Mouse (Mus musculus) limb, embryonic 11.5 days (tissue): Measurements from ENCODE around the gene L3mbtl2. TPM values are rescaled to one million over a fixed set of nuclear protein-coding genes. Genes with fewer than 3 reads are reported as not detected.

Experiments used
- ATAC-seq: fragments of 200-750 bp; cut with Nextera tagmentation; 2 replicates; pipeline ENCODE4 v1.8.0; 2017; ENCODE audit warnings: low read depth; ENCODE audit not compliant: insufficient number of reproducible peaks, low FRiP score, low TSS enrichment
- DNase-seq: peaks from one replicate; pipeline ENCODE4 v3.0.0-alpha.2; 2015; ENCODE audit warnings: low spot score
- H3K27ac ChIP-seq: fragments of 300-500 bp; sonication (generic); replicated peaks from 2 replicates; pipeline ENCODE4 v1.5.1; 2014; ENCODE audit warnings: low read depth, mild to moderate bottlenecking, low read length
- H3K27me3 ChIP-seq: fragments of 300-500 bp; sonication (generic); 2 replicates; pipeline ENCODE4 v1.6.1; 2014; ENCODE audit warnings: mild to moderate bottlenecking, low read length, mixed read lengths; ENCODE audit not compliant: control insufficient read depth, insufficient read depth
- H3K36me3 ChIP-seq: fragments of 300-500 bp; sonication (generic); 2 replicates; pipeline ENCODE4 v1.6.1; 2014; ENCODE audit warnings: mild to moderate bottlenecking, low read length, moderate library complexity, mixed read lengths; ENCODE audit not compliant: control insufficient read depth, insufficient read depth
- H3K4me1 ChIP-seq: fragments of 300-500 bp; sonication (generic); 2 replicates; pipeline ENCODE4 v1.6.1; 2014; ENCODE audit warnings: low read length, mixed read lengths; ENCODE audit not compliant: control insufficient read depth, insufficient read depth
- H3K4me2 ChIP-seq: fragments of 300-500 bp; sonication (generic); 2 replicates; pipeline ENCODE4 v1.6.1; 2014; ENCODE audit warnings: low read depth, mild to moderate bottlenecking, moderate library complexity; ENCODE audit not compliant: severe bottlenecking
- H3K4me3 ChIP-seq: fragments of 300-500 bp; sonication (generic); 2 replicates; pipeline ENCODE4 v1.5.1; 2014; ENCODE audit warnings: low read depth, low read length
- H3K9ac ChIP-seq: fragments of 300-500 bp; sonication (generic); 2 replicates; pipeline ENCODE4 v1.6.1; 2014; ENCODE audit warnings: mild to moderate bottlenecking, low read length
- H3K9me3 ChIP-seq: fragments of 300-500 bp; sonication (generic); 2 replicates; pipeline ENCODE4 v1.6.1; 2016; ENCODE audit warnings: low read length; ENCODE audit not compliant: control insufficient read depth
- WGBS: fragments of 180-500 bp; shearing (Covaris S2); extraction: QIAGEN DNeasy Blood & Tissue Kit; methylation state at CpG from one replicate; pipeline ENCODE4 v1.1.7; 2014; 5-methylcytosine and 5-hydroxymethylcytosine counted together
- polyA plus RNA-seq: library from polyadenylated mRNA; unstranded; fragments of >200 nt; fragmentation: Nextera tagmentation; extraction: Ambion mirVana; gene quantifications from 2 replicates; pipeline ENCODE4 v1.2.1, GENCODE M21; 2014

Gene L3mbtl2
- polyA plus RNA-seq, 1 experiment from 2014 or later, result 24.2 TPM

GRCm38 (mm10) chr15:81680301-81680805 lies 16.7 kb downstream of the L3mbtl2 start:
- no peak overlapping the region for H3K4me3 ChIP-seq
- H3K27me3 ChIP-seq, result no peaks in the 10 kb centered on the region
- no peaks in the 10 kb centered on the region for H3K4me1 ChIP-seq
- H3K9ac ChIP-seq, result no peak overlapping the region
- WGBS, result 97% methylated on average over 4 of the region's 4 CpGs
- ATAC-seq (no peak), DNase-seq (no peak)
- H3K36me3 ChIP-seq, result peaks cover 15% of the 10 kb centered on the region; the same call in 1 of the 2 replicates
- H3K27ac ChIP-seq, result no peak overlapping the region
- no peaks in the 10 kb centered on the region for H3K9me3 ChIP-seq
- no peak overlapping the region for H3K4me2 ChIP-seq

- Histone ChIP-seq H3K9me3 (no peaks in the 10 kb centered on the region), H3K9ac (peak overlapping the region; percentile 67), H3K36me3 (no peaks in the 10 kb centered on the region), H3K4me1 (peaks cover 5% of the 10 kb centered on the region; the same call in 1 of the 2 replicates), H3K4me3 (peak overlapping the region; percentile 43), H3K27ac (no peak overlapping the region), H3K4me2 (peak overlapping the region; percentile 89), H3K27me3 (peaks cover 31% of the 10 kb centered on the region)
- peak; percentile 6; the same call in 1 of the 2 replicates for ATAC-seq
- WGBS, result 3% methylated on average over 41 of the region's 41 CpGs
- no peak for DNase-seq
Measured at GRCm38 (mm10) chr15:81693366-81693966, 29.8 kb downstream of the L3mbtl2 start.

- H3K9me3 ChIP-seq, result no peaks in the 10 kb centered on the region
- ATAC-seq (peak; percentile 81), DNase-seq (peak; percentile 90)
- no peak overlapping the region; the same call in 1 of the 2 replicates for H3K27ac ChIP-seq
- peaks cover 31% of the 10 kb centered on the region for H3K27me3 ChIP-seq
- peak overlapping the region; percentile 67 for H3K9ac ChIP-seq
- H3K4me3 ChIP-seq, result peak overlapping the region; percentile 43
- under 1% methylated on average over 90 of the region's 107 CpGs for WGBS
- peaks cover 5% of the 10 kb centered on the region; the same call in 1 of the 2 replicates for H3K4me1 ChIP-seq
- peak overlapping the region; percentile 89 for H3K4me2 ChIP-seq
- H3K36me3 ChIP-seq, result no peaks in the 10 kb centered on the region
Measured at GRCm38 (mm10) chr15:81693967-81694881, 30.5 kb downstream of the L3mbtl2 start.

DNA sequence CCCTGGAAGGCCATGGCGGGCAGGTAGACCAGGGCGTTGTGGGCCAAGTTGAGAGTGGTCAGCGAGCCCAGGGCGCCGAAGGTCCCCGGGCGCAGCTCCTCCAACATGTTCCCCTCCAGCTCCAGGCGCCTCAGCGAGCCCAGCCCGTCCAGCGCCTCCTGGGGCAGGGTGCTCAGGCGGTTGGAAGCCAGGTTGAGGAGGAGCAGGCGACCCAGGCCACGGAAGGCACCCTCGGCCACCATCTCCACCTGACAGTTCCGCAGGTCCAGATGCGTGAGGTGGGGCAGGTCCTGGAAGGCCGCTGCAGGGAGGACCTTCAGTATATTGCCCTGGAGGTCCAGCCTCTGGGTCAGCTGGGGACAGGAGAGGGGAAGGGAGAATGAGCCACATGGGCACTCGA lies 31.2 kb downstream of the L3mbtl2 start:
- Histone ChIP-seq H3K27ac (no peak overlapping the region), H3K4me1 (peaks cover 5% of the 10 kb centered on the region; the same call in 1 of the 2 replicates), H3K9me3 (no peaks in the 10 kb centered on the region), H3K27me3 (peaks cover 31% of the 10 kb centered on the region), H3K36me3 (no peaks in the 10 kb centered on the region), H3K9ac (peak overlapping the region; percentile 67), H3K4me2 (peak overlapping the region; percentile 89), H3K4me3 (peak overlapping the region; percentile 43)
- ATAC-seq, result no peak
- WGBS, result 23% methylated on average over 19 of the region's 19 CpGs
- no peak for DNase-seq

- no peak within 1 kb of the TSS for H3K27ac ChIP-seq
- ATAC-seq (no peak), DNase-seq (no peak)
- H3K36me3 ChIP-seq, result no peaks in the 10 kb centered on the region
- peak within 1 kb of the TSS; percentile 7; the same call in 1 of the 2 replicates for H3K9ac ChIP-seq
- peaks cover 5% of the 10 kb centered on the region; the same call in 1 of the 2 replicates for H3K4me1 ChIP-seq
- WGBS, result 66% methylated on average over 7 of the region's 7 CpGs
- peaks cover 25% of the 10 kb centered on the region for H3K27me3 ChIP-seq
- H3K4me2 ChIP-seq, result peak within 1 kb of the TSS; percentile 17
- H3K4me3 ChIP-seq, result no peak within 1 kb of the TSS
- H3K9me3 ChIP-seq, result no peaks in the 10 kb centered on the region
Measured at GRCm38 (mm10) chr15:81697175-81697574, 33.5 kb downstream of the L3mbtl2 start, which contains the start of gene Chadl. TSS of gene Chadl (minus strand) at chr15:81697287.

- H3K27me3 ChIP-seq, result peaks cover 19% of the 10 kb centered on the region
- no peaks in the 10 kb centered on the region for H3K9me3 ChIP-seq
- no peak overlapping the region for H3K4me3 ChIP-seq
- no peak overlapping the region for H3K9ac ChIP-seq
- no peak overlapping the region for H3K4me2 ChIP-seq
- ATAC-seq, result no peak
- H3K36me3 ChIP-seq, result peaks cover 2% of the 10 kb centered on the region; the same call in 1 of the 2 replicates
- peaks cover 5% of the 10 kb centered on the region; the same call in 1 of the 2 replicates for H3K4me1 ChIP-seq
- 49% methylated on average over 3 of the region's 3 CpGs for WGBS
- no peak for DNase-seq
- no peak overlapping the region for H3K27ac ChIP-seq
Measured at GRCm38 (mm10) chr15:81697847-81698246, 34.2 kb downstream of the L3mbtl2 start.

- Histone ChIP-seq H3K36me3 (peaks cover 6% of the 10 kb centered on the region; the same call in 1 of the 2 replicates), H3K9me3 (no peaks in the 10 kb centered on the region), H3K9ac (no peak overlapping the region), H3K4me3 (no peak overlapping the region), H3K27ac (no peak overlapping the region), H3K4me2 (no peak overlapping the region), H3K4me1 (peaks cover 5% of the 10 kb centered on the region; the same call in 1 of the 2 replicates), H3K27me3 (peaks cover 12% of the 10 kb centered on the region)
- ATAC-seq (no peak), DNase-seq (no peak)
- 85% methylated on average over 2 of the region's 2 CpGs for WGBS
Measured at GRCm38 (mm10) chr15:81698532-81698931, 34.8 kb downstream of the L3mbtl2 start.

- H3K36me3 ChIP-seq, result peaks cover 11% of the 10 kb centered on the region
- WGBS, result 70% methylated on average over 2 of the region's 2 CpGs
- no peak overlapping the region for H3K4me2 ChIP-seq
Measured at GRCm38 (mm10) chr15:81700161-81700560, 36.5 kb downstream of the L3mbtl2 start.

More at GRCm38 (mm10) chr15:81700161-81700560, 36.5 kb downstream of the L3mbtl2 start:
- ATAC-seq (no peak), DNase-seq (no peak)
- H3K9me3 ChIP-seq, result no peaks in the 10 kb centered on the region
- peaks cover 2% of the 10 kb centered on the region; the same call in 1 of the 2 replicates for H3K27me3 ChIP-seq
- no peaks in the 10 kb centered on the region for H3K4me1 ChIP-seq
- no peak overlapping the region for H3K9ac ChIP-seq
- no peak overlapping the region for H3K4me3 ChIP-seq
- H3K27ac ChIP-seq, result no peak overlapping the region
